Mouse (Mus musculus) embryonic fibroblast, embryonic 13.5 days (primary cell): ENCODE measurements around the gene Plekho1.

Experiments
- CTCF ChIP-seq: IDR thresholded peaks from 2 replicates; pipeline ENCODE4 v1.5.1; 2011; ENCODE audit warnings: mild to moderate bottlenecking, control low read depth, low read length, moderate library complexity, borderline replicate concordance; ENCODE audit not compliant: insufficient read depth
- POLR2A ChIP-seq: IDR thresholded peaks from 2 replicates; pipeline ENCODE4 v1.6.1; 2011; ENCODE audit warnings: low read depth, mild to moderate bottlenecking, control low read depth, low read length, moderate library complexity

- no peak for TF ChIP-seq CTCF
- TF ChIP-seq POLR2A: no peak
These were observed 40.5 kb downstream of the Plekho1 start for GRCm38 (mm10) chr3:95955318-95955717.
